Mouse (Mus musculus) liver, embryonic 14.5 days (tissue): ENCODE data around the gene Gm5134.

Experiments
- CTCF ChIP-seq: IDR thresholded peaks from 2 replicates; pipeline ENCODE4 v1.5.1; 2016; ENCODE audit warnings: antibody characterized with exemption, low read depth, control low read depth
- EP300 ChIP-seq: IDR thresholded peaks from 2 replicates; pipeline ENCODE4 v1.6.1; 2016; ENCODE audit warnings: antibody characterized with exemption, low read depth

DNA sequence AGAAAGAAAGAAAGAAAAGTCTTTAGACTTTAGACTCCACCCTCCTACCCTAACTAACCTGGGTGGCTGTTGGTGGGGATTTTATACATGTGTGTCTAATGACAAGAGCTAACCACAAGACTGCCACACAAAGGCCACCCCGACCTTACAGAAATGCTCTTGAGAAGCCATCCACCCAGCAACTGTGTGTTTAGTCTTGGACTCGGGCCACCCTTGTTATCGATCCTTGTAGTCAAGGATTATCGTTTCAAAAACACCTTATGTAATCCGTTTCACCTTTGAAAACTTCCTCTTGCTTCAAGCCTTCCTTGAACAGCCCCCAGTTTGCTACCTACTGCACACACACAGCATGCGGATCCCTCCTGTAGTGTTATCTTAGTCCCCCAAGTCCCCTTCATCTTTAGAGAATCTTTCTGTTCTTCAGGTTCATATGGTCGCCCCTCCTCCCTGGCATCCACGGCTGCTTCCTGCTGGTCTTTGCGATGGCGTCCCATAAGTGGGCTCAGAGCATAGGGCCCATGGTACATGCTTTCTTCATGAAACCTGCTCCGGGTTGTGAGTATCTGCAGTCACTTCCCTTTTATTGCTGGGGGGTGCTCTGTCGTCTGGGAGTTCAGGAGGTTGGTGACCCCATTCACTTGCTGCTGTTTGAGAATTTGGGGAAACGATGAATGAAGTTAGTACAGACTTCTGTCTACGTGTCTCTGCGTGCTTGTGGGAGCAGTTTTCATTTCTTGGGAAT, 11.4 kb upstream of the Gm5134 start, which contains the start of gene Vpreb3:
- no peak for TF ChIP-seq CTCF
- no peak for TF ChIP-seq EP300
